Mouse (Mus musculus): ENCODE data around the gene Hmcn1. TPM values are rescaled to one million over a fixed set of nuclear protein-coding genes. Genes with fewer than 3 reads are reported as not detected.

Gene Hmcn1
- polyA plus RNA-seq (2021; fragmentation: Nextera tagmentation), result 0.14 and 0.17 TPM in 2 replicates
- long read RNA-seq, experiment 1, partial matches to known transcripts, result 0 of 1 reads
- long read RNA-seq, experiment 1, other reads (novel, unspliced or antisense), result 1 of 1 reads
- long read RNA-seq, experiment 2, partial matches to known transcripts, result 1 of 1 reads
- long read RNA-seq, experiment 2, other reads (novel, unspliced or antisense), result 0 of 1 reads

GRCm38 (mm10) chr1:150993162-150994064, at the start of gene Hmcn1:
Hmcn1 (minus strand) TSS chr1:150993435.

Other genes with a start within 250 kb of the Hmcn1 start
- gene Gm47985, start 189.1 kb upstream of the Hmcn1 start, polyA plus RNA-seq (2021; fragmentation: Nextera tagmentation), result not detected in 2 replicates
- not detected in 2 replicates for gene Gm8947, start 198.9 kb upstream of the Hmcn1 start, polyA plus RNA-seq (2021; fragmentation: Nextera tagmentation)
- gene Gm47995, start 205.0 kb upstream of the Hmcn1 start, polyA plus RNA-seq (2021; fragmentation: Nextera tagmentation), result 0.13 TPM in 1 of 2 replicates, not detected in the other
- not detected in 2 replicates for gene 3110040M04Rik, start 210.7 kb upstream of the Hmcn1 start, polyA plus RNA-seq (2021; fragmentation: Nextera tagmentation)
- not detected in 2 replicates for gene Gm47996, start 216.7 kb upstream of the Hmcn1 start, polyA plus RNA-seq (2021; fragmentation: Nextera tagmentation)

Data from left cerebral cortex, adult 6 months (tissue).